Mouse (Mus musculus) B cell, adult 2 months (primary cell): ENCODE measurements around the gene Sh3bp2.
"Not testable (repeated sequence)": the region's sequence is repeated elsewhere in the genome, so short reads cannot be mapped to it uniquely, and the experiment has no call there.

ENCODE experiments used
- DNase-seq, 2 experiments: peaks; one replicate each; pipeline ENCODE4 v3.0.0; 2022

Gene Sh3bp2

GRCm38 (mm10) chr5:34527352-34527751, 1.7 kb downstream of the Sh3bp2 start:
- DNase-seq, result no peak

DNA sequence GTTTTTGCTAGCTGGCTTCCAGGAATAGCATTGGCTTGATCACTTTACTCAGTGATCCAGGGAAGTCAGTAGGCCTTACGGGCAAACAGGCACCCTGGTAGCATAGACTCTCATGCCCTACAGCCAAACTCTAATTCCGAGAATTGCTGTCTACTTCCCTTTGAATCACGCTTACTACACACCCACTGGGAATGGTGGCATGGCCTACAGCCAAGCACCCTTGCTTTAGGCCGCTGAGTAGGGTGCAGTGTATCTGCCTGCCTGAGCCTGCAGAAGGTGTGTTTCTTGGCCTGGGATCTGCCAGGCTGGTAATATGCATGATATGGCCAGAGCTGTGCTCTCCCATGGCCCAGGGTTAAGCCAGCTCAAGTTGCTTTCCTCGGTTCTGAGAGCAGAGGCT, 3.1 kb downstream of the Sh3bp2 start:
- no peak for DNase-seq

GRCm38 (mm10) chr5:34530116-34530515, 4.5 kb downstream of the Sh3bp2 start:
- no peak for DNase-seq

DNA sequence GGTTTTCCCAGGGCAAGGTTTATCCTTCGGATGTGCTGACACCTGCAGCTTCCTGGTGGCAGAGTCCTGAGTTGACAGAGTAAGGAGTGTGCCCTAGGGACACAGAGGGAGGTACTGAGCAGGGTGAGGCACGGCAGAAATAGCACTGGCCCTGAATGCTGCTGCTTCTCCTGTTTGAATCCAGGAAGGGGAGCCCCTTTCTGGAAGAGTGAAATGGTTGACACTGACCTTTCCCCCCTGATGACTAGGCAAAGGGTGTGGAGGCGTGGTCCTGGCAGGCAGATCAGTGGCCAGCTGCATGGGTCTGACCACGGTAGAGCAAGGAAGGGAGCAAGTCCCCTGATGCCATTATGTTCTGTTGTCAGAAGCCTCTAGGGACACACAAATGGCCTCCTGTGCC, 5.0 kb downstream of the Sh3bp2 start:
- no peak for DNase-seq

DNA sequence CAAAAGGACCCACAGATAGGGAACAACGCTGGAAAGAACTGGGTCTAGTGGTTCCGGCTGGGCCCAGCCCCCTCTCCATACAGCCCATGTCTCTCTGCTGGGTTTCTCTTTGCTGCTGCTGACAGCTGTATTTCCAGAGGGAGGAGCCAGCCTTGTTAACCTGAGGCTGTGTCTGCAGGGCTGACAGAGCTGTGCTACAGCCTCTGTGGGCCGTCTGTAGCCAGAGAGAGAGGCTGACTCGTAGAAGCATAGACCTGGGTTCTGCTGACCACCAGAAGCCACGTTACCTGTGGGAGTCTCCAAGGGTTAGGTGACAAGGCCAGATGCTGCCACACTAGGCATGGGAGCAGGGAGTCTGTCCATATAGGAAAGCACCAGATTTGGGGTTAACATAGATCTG, 7.4 kb downstream of the Sh3bp2 start:
- DNase-seq, result no peak

GRCm38 (mm10) chr5:34533820-34534219, 8.2 kb downstream of the Sh3bp2 start:
- DNase-seq, result no peak

DNA sequence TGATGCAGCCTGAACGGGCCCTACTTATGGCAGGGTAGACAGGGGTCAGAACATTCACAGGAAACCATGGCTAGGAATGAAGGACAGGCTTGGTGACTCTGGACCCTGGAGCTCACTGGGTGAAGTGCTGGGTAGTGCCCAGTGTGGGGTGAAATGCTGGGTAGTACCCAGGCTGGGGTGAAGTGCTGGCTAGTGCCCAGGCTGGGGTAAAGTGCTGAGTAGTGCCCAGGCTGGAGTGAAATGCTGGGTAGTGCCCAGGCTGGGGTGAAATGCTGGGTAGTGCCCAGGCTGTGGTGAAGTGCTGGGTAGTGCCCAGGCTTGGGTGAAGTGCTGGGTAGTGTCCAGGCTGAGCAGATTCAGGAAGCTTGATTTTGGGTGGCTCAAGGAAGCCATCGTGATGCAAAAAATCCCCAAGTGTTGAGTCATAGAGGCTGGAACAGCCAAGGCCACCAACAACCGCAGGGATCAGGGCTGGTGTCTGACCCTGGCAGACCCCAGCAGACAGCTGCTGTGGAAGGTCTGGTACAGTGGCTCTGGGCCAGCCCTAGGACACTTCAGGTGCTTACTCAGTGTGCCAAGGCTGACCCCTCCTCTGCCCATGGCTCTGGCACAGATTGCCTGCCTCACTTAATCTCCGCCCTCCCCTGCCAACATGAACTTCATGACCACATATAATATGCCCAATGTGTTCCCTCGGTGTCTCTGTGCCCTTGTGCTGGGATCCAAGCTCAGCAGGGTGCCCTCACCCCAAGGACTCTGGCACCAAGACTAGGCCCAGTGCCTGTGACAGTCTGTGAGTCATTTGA, 9.3 kb downstream of the Sh3bp2 start:
- DNase-seq, result no peak

GRCm38 (mm10) chr5:34535831-34536230, 10.2 kb downstream of the Sh3bp2 start:
- DNase-seq, result no peak

- peak; percentile 62 to 64 for DNase-seq
Measured at GRCm38 (mm10) chr5:34538079-34538478, 12.4 kb downstream of the Sh3bp2 start.

DNA sequence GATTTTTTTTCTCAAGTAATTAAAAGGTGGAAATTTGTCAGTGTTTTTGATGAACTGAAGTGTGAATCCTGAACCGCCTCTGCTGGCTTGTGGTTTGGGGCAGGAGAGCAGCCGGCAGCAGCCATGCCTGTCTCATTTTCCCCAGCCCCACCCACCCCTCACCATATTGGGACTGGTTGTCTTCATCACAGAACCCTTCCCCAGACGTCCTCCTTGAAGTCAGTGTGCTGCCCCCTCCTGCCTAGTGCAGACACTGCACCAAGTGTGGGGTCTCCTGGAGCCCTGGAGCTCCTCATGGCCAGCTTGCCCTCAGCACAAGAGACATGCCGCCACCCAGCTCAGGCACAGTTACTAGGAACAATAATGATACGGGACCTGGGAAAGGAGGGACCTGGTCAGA, 12.9 kb downstream of the Sh3bp2 start:
- DNase-seq, result peak; percentile 80 to 83

- peak; percentile 40 to 48 for DNase-seq
Measured at GRCm38 (mm10) chr5:34539121-34539520, 13.5 kb downstream of the Sh3bp2 start.

DNA sequence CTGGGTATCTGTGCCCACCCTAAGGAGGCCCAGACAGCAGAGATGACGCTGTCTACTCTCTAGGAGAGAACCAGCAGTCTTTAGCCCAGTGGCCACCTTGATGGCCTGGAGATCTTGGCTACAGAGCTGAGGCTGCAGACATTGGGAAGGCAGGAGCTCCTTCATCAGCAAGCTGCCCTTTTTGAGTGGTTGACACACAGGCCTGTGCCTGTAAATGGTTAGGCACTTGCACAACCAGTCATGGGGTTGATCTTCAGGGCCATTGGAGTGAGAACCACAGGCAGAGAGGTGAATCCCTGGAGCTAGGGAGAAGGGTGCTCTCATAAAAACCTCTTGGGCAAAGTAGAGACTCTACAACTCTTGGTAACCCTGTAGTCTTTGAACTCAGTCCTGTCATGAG, 16.5 kb downstream of the Sh3bp2 start:
- no peak for DNase-seq

GRCm38 (mm10) chr5:34543114-34543513, 17.5 kb downstream of the Sh3bp2 start:
- DNase-seq, result peak; percentile 44 to 52

GRCm38 (mm10) chr5:34547410-34547809, 21.8 kb downstream of the Sh3bp2 start:
- DNase-seq, result peak; percentile 46 to 54

DNA sequence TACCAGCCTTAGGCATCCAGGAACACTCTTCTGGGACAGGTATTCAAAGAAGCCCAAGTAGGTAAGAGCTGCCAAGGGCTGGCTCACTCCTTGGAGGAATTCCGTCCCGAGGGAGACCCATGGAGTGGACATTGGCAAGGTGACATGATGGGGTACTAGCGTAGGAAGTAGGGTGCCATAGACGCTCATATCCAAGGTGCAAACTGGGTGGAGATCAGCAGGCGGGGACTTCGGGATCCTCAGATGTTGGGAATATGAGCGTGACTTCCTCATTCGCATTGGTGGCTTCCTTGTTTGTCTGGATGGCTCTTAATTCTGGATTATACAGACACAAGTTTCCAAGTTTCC, 23.5 kb downstream of the Sh3bp2 start:
- no peak for DNase-seq

GRCm38 (mm10) chr5:34549483-34550221, 24.0 kb downstream of the Sh3bp2 start:
- peak in 1 of 2 experiments; percentile 29 for DNase-seq

GRCm38 (mm10) chr5:34550251-34550650, 24.6 kb downstream of the Sh3bp2 start:
- DNase-seq, result no peak

GRCm38 (mm10) chr5:34551821-34552220, 26.2 kb downstream of the Sh3bp2 start:
- no peak for DNase-seq

GRCm38 (mm10) chr5:34563854-34564253, 38.2 kb downstream of the Sh3bp2 start:
- no peak for DNase-seq

DNA sequence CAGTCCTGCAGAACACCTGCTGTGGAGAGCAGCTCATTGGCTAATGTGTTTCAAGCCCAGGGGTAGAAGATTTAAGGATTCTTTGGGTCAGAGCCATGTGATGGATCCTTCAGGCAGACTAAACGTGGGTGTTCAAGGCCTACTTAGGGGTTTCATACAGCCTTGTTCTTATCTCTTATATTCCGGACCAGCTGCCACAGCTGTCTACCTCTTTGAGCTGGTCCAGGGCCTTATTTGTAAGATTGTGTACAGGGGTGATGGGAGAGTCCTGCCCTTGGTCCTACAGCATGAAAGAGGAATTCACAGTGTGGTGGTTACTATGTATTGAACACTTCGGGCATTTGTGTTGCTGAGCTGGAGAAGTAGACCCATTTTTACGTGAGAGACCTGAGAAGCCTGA, 38.7 kb downstream of the Sh3bp2 start:
- DNase-seq, result no peak

- no peak for DNase-seq
Measured at GRCm38 (mm10) chr5:34565545-34566283, 40.1 kb downstream of the Sh3bp2 start.

GRCm38 (mm10) chr5:34571551-34571950, 45.9 kb downstream of the Sh3bp2 start:
- DNase-seq, result no peak

- DNase-seq, result not testable (repeated sequence)
Measured at GRCm38 (mm10) chr5:34572568-34572967, 46.9 kb downstream of the Sh3bp2 start.
